Mouse (Mus musculus) CD8-positive naive resting alpha-beta T cell, adult 2 months (primary cell): ENCODE results near the gene Hcar1.

Experiments used
- DNase-seq, 2 experiments: peaks; one replicate each; pipeline ENCODE4 v3.0.0; 2022; ENCODE audit warnings: low read depth in 2 of 2, low spot score in 2 of 2

Gene Hcar1

DNA sequence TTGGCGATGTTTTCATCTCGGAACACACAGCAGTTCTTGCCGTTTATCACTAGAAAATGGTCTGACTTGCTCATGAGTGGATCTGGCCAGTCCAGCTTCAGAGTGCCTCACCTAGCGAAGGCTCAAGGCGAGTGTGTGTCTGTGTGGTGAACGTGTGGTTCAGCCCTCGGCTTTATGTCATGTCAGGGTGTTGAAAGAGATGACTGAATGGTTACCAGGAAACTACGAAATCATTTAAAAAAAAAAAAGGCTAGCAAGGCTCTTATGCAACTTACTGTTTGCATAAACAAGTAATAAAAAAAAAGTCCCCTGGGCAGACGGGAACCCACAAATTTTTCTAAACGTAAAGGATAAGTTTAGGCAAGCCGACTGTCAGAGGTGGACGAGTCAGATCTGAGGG, 14.5 kb downstream of the Hcar1 start, which contains the start of gene Hcar2:
Hcar2 (minus strand) TSS at position 135 of the 400 bp plus-strand sequence.
- no peak for DNase-seq

DNA sequence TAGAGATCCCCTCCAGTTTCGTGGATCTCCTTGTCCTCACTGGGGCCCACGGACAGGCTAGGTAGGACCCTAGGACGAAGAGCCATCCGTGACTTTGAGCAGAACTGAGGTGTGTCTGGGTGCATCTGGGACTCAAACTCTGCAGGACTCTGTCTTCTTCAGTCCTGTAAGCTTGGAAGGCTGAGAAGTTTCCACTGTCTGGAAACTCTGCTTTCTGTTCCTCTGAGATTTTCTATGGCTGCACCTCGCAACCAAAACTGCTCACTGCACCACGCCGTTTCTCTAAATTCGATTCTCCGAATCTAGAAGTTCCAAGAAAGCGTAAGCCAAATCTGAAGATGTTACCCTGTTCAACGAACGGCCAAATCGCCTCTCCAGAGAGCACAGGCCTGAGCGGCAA, 15.9 kb downstream of the Hcar1 start:
- DNase-seq = no peak

DNA sequence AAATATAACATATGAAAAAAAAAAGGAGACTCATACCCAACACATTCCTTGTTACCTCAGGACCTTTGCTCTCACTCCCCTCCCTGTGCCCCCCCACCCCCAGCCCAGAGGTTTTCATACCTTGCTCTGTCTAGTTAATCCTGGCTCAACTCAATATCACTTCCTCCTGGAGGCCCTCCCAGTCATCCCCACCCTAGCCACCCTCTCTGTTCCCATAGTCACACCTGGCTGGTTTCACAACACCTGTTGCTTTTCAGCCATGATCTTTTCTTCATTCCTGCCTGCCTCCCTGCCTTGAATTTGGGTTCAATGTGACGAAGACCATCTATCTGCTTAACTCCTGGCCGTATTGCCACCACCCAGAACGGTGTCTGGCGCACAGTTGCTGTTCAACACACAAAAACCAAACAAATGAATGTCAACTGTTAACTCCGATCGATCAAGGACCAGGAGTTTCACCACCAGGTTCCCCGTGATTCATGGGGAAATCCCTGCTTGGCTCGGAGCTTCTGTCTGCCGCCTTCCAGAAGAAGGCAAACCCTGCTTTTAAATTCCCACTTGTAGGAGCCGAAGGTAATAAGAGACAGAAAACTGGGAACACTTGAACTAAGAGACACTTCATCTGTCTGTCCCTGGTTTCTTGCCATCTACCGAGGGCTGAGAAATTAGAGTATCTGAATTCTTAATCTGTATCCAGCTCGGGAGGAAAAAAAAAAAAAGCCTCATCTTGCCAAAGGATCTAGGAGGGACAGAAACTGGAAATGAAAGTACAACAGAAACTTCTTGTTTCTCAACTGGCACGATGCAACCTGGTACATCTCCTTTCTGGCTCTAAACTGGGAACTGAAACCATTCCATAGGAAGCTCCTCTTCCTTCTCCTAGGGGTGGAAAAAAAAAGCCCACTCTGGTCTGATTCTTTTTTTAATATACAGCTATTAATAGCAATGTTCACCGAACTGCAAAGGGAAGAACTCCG, 17.2 kb downstream of the Hcar1 start:
- DNase-seq = no peak

- no peak for DNase-seq
These were observed 21.0 kb downstream of the Hcar1 start for GRCm38 (mm10) chr5:123858798-123859197.

DNA sequence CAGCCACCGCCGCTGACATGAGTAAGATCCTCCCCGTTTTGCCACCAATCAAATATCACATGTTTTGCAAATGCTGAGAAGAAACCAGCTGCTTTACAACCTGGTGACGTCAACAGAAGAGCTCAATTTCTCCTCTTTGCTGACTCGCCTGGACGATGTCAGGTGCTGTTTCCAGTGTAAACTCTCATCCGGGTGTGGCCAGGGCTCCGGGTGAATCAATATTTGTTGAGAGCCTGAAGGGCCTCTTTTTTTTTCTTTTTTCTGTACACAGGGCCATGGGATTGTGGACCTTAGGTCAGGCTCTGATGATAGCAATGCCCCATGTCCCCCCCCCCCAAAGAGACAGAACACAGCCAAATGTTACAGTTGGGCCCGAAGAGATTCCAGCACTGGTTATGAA, 25.3 kb downstream of the Hcar1 start:
- no peak for DNase-seq

- no peak for DNase-seq
These were observed 25.8 kb downstream of the Hcar1 start for GRCm38 (mm10) chr5:123853877-123854504.

DNA sequence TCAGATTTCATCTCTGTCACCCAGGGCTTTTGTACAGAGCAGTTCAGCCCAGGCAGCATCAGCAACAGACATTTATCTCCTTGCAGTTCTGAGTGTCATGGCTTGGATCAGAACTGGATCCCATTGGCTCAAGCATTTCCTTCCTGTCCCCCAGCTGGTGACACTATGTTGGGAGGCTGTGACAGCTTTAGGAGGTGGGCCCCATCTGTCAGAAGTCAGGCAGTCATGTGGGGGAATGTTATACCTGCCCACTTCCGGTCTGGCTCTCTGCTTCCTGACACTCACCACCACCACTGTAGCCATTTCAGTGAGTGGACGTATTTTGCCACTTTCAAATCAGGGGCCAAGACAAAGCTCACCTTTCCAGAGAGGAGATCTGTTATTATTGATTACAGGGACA, 28.4 kb downstream of the Hcar1 start:
- DNase-seq = peak in 1 of 2 experiments; percentile 5

DNA sequence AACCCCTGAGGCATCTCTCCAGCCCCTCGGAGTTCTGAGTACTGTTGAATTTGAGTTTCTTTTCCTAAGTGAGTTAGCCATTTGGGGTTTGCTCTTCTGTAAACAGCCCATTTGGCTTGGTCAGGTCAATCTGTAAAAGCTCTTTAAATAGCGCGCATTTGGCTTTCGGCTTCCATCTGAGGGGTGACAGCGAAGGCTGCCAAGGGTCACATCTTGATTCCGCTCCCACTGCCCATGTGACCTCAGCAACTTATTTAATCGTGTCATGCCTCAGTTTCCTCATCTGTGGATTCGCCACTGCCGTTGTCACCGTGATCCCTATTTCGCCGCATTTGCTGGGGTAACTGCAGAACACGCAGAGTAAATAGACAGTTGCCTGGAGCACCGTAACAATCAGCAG, 35.5 kb downstream of the Hcar1 start:
- no peak for DNase-seq

DNA sequence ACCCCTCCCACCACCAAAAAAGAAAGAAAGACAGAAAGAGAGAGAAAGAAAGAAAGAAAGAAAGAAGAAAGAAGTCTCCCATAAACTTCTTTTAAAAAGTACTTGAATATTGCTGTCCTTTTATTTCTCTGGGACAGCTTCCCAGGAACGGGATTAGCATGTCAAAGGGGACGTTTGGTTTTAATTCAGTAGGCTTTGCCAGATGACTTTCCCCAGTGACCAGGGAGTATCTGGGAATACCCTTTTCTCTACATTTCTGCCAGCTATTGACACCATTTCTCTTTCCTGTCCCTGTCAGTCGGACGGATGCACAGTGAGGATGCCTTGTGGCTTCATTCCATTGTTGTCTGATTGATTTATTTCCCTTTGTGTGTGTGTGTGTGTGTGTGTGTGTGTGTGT, 36.0 kb downstream of the Hcar1 start:
- no peak for DNase-seq

GRCm38 (mm10) chr5:123842935-123843282, 36.9 kb downstream of the Hcar1 start:
- DNase-seq = no peak

DNA sequence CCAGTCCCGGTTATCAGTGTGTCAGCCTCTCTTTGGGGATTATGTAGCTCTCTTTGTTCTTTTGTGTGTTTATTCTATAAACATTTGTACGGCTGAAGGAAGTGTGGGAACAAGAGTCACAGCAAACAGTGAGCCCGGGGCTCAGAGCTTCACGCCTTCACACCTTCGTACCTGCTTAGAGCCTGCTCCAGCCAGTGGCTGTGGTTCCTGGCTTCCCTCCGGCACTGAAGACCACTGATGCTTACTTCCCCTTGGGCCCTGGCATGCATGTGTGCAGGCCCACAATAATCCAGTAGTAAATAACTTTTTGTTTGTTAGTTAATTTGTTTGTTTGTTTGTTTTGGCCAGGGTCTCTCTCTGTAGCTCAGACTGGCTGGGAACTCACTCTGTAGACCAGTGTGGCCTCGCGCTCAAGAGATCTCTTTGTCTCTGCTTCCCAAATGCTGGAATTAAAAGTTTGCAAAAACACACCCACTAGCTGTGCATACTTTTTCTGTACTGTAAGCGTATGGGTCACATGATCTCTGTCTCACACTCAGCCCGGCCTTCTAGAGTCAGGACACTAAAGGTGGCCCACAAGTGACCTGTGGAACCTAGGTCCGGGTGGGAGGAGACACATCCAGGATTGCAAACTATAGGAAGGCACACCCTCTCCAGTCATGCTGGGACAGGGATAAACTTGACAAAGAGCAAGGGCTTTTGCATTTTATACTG, 37.4 kb downstream of the Hcar1 start:
- no peak for DNase-seq

GRCm38 (mm10) chr5:123837371-123837770, 42.4 kb downstream of the Hcar1 start:
- DNase-seq = no peak

DNA sequence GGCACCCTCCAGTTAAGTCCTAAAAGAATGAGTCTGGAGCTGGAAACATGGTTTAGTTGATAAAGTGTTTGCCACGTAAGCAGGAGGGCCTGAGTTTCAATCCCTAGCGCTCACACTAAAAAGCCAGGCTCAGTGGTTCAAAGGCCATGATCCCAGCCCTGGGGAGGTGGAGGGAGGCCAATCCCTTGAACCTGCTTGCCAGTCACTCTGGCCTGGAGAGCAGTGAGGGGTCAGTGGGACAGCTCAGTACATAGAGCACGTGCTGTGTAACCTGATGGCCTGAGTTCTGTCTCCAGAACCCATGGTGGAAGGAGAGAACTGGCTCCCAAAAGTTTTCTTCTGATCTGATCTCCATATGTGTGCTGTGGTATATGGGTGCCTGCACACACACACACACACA, 45.0 kb downstream of the Hcar1 start:
- DNase-seq = no peak

- DNase-seq = no peak
These were observed 47.5 kb downstream of the Hcar1 start for GRCm38 (mm10) chr5:123832309-123832708.

DNA sequence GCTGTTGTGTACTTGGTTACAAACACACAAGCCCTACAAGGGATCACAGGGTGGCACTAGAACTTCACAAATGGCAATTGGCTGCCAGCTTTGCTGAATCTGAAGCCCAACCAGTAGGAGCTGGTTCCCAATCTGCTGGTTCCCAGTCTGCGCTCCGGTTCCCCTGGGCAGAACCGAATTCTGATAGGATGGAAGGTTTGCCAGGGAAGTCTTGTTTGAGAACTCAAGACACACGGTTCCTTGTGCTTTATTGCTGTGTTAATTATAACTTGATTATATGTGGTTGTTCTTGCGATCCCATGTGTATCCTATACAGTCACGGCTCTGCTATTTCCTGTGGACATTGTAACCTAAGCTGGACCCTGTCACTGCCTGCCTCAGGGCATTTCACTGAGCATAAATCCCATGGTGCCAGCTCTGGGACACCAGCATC, 52.1 kb downstream of the Hcar1 start:
- no peak for DNase-seq
